Comparison of ENCODE assay signal across 11 mouse cellular contexts in the genomic region with DNA sequence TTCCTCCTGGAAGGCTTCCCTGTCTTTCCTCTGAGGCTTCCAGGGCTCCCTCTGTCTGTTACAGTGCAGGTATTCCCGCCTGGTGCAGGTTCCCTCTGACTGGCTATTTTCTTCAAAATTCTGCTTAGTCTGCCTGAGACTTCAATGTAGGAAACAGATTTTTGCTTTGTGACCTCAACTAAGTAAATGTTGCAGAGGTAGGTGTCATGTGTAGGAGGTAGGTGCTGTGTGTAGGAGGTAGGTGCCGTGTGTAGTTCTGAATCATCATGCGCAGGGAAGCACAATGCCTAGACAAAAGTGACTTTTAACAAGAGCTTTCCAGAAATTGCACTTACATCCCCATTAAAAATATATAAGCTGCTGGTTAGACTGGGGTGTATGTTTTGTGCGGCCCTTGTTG.
"Had no signal": no experiment of that assay in that cellular context is flagged by ENCODE, and none has a peak within 500 bp of the region (broad histone marks: within the 10 kb centered on the region; RNA-seq: fewer than 3 reads in every experiment).

No protein-coding gene starts in this region.

- DNase-seq: kidney, adult 2 months; kidney, postnatal 25 days; liver, embryonic 13.5 days; lung, adult 2 months; lung, postnatal 14 days; lung, postnatal 4 days; midbrain, embryonic 14.5 days; thymus, postnatal 25 days had no signal

- H3K27me3 ChIP-seq: liver, embryonic 13.5 days had no signal

- H3K27ac ChIP-seq: kidney, postnatal 0 days; liver, embryonic 13.5 days had no signal

- H3K4me1 ChIP-seq: liver, embryonic 13.5 days had no signal

- ATAC-seq: intestine, postnatal 0 days had no signal

- H3K36me3 ChIP-seq: liver, embryonic 13.5 days had no signal

- H3K4me2 ChIP-seq: liver, embryonic 13.5 days; midbrain, embryonic 11.5 days had no signal

- H3K9me3 ChIP-seq: liver, embryonic 13.5 days had no signal

- H3K4me3 ChIP-seq: liver, embryonic 13.5 days had no signal

- H3K9ac ChIP-seq: liver, embryonic 13.5 days had no signal
